Mouse (Mus musculus): ENCODE measurements around the gene Kdm5c. TPM values are rescaled to one million over a fixed set of nuclear protein-coding genes. Genes with fewer than 3 reads are reported as not detected.
"Not testable (repeated sequence)": the region's sequence is repeated elsewhere in the genome, so short reads cannot be mapped to it uniquely, and the experiment has no call there.

Kdm5c gene
- polyA plus RNA-seq, 1 experiment from 2014 or later: 17.0 TPM

GRCm38 (mm10) chrX:152271189-152271588, 38.4 kb downstream of the Kdm5c start:
- no peak for TF ChIP-seq CTCF (IDR thresholded peaks at IDR 0.05)
- TF ChIP-seq EP300 (IDR thresholded peaks at IDR 0.05): no peak
- no peaks in the 10 kb centered on the region for H3K9me3 ChIP-seq (ENCODE audit: low read length)
- DNase-seq (ENCODE audit: low spot score): no peak
- H3K4me3 ChIP-seq (ENCODE audit: low read depth, low read length): no peak overlapping the region
- no peaks in the 10 kb centered on the region for H3K27me3 ChIP-seq (replicated peaks; ENCODE audit: insufficient read depth, low read length)
- no peak overlapping the region for H3K4me2 ChIP-seq (replicated peaks; ENCODE audit: low read depth, low read length)
- WGBS: 97% methylated on average over 11 of the region's 11 CpGs
- peaks cover 49% of the 10 kb centered on the region for H3K36me3 ChIP-seq (ENCODE audit: insufficient read depth, low read length)
- no peak overlapping the region for H3K9ac ChIP-seq (replicated peaks; ENCODE audit: low read depth)
- no peak overlapping the region for H3K27ac ChIP-seq (ENCODE audit: low read length)
- H3K4me1 ChIP-seq (ENCODE audit: insufficient read depth, low read depth, low read length): no peaks in the 10 kb centered on the region
- ATAC-seq: no peak

- DNase-seq (ENCODE audit: low spot score): no peak
- WGBS: 88% methylated on average over 6 of the region's 6 CpGs
- H3K4me3 ChIP-seq (ENCODE audit: low read depth, low read length): no peak overlapping the region
- ATAC-seq: no peak
- H3K27ac ChIP-seq (ENCODE audit: low read length): no peak overlapping the region
- H3K36me3 ChIP-seq (ENCODE audit: insufficient read depth, low read length): no peaks in the 10 kb centered on the region
- H3K27me3 ChIP-seq (replicated peaks; ENCODE audit: insufficient read depth, low read length): no peaks in the 10 kb centered on the region
- TF ChIP-seq EP300 (IDR thresholded peaks at IDR 0.05) (no peak), CTCF (IDR thresholded peaks at IDR 0.05) (no peak)
- H3K9ac ChIP-seq (replicated peaks; ENCODE audit: low read depth): no peak overlapping the region
- no peaks in the 10 kb centered on the region for H3K9me3 ChIP-seq (ENCODE audit: low read length)
- H3K4me2 ChIP-seq (replicated peaks; ENCODE audit: low read depth, low read length): no peak overlapping the region
- H3K4me1 ChIP-seq (ENCODE audit: insufficient read depth, low read depth, low read length): no peaks in the 10 kb centered on the region
These were observed 46.6 kb downstream of the Kdm5c start for GRCm38 (mm10) chrX:152279384-152279783.

DNA sequence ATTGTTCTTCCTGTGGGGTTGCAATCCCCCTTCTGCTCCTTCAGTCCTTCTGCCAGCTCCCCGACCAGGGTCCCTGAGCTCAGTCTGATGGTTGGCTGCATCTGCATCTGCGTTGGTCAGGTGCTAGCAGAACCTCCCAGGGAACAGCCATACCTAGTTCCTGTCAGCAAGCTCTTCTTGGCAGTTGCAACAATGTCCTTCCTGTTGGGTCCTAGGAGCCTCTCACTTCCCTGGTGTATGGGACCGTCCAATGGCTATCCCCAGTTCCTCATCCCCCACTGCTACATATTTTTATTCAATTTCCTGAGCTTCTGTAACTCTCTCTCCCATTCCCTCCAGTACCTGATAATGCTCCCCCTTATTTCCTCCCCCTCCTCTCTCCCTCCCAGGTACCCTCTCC, 51.9 kb downstream of the Kdm5c start:
- Histone ChIP-seq H3K9me3 (ENCODE audit: low read length) (no peaks in the 10 kb centered on the region), H3K27me3 (replicated peaks; ENCODE audit: insufficient read depth, low read length) (no peaks in the 10 kb centered on the region), H3K36me3 (ENCODE audit: insufficient read depth, low read length) (no peaks in the 10 kb centered on the region), H3K9ac (replicated peaks; ENCODE audit: low read depth) (no peak overlapping the region), H3K4me1 (ENCODE audit: insufficient read depth, low read depth, low read length) (no peaks in the 10 kb centered on the region), H3K4me3 (ENCODE audit: low read depth, low read length) (no peak overlapping the region), H3K27ac (ENCODE audit: low read length) (no peak overlapping the region), H3K4me2 (replicated peaks; ENCODE audit: low read depth, low read length) (no peak overlapping the region)
- DNase-seq (ENCODE audit: low spot score) (no peak), ATAC-seq (no peak)
- TF ChIP-seq CTCF (IDR thresholded peaks at IDR 0.05) (no peak), EP300 (IDR thresholded peaks at IDR 0.05) (no peak)
- WGBS: 66% methylated on average over 3 of the region's 3 CpGs

GRCm38 (mm10) chrX:152287026-152287425, 54.2 kb downstream of the Kdm5c start:
- H3K27me3 ChIP-seq (replicated peaks; ENCODE audit: insufficient read depth, low read length); DNase-seq (ENCODE audit: low spot score); H3K36me3 ChIP-seq (ENCODE audit: insufficient read depth, low read length); H3K4me3 ChIP-seq (ENCODE audit: low read depth, low read length); H3K4me2 ChIP-seq (replicated peaks; ENCODE audit: low read depth, low read length); H3K27ac ChIP-seq (ENCODE audit: low read length); H3K4me1 ChIP-seq (ENCODE audit: insufficient read depth, low read depth, low read length); ATAC-seq; H3K9ac ChIP-seq (replicated peaks; ENCODE audit: low read depth); H3K9me3 ChIP-seq (ENCODE audit: low read length): not testable (repeated sequence)
- WGBS: 62% methylated on average over 1 of the region's 1 CpGs

DNA sequence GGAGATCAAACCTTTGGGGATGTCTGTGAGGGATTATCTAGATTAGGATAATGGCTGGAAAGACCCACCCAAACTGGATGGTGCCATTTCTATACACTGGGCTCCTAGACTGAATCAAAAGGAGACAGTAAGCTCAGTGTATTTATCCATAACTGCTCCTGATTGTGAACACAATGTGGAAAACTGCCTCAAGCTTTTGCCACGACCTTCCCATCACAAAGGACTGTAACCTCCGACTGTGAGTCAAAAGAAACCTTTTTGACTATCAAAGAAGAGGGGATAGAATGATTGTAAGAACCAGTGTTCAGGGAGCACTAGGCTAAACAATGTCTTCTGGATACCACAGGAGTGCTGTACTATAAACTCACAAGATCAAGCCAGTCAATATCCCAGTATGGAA, 73.4 kb downstream of the Kdm5c start:
- Histone ChIP-seq H3K4me3 (ENCODE audit: low read depth, low read length) (no peak overlapping the region), H3K27me3 (replicated peaks; ENCODE audit: insufficient read depth, low read length) (no peaks in the 10 kb centered on the region), H3K27ac (ENCODE audit: low read length) (no peak overlapping the region), H3K9me3 (ENCODE audit: low read length) (no peaks in the 10 kb centered on the region), H3K4me2 (replicated peaks; ENCODE audit: low read depth, low read length) (no peak overlapping the region), H3K4me1 (ENCODE audit: insufficient read depth, low read depth, low read length) (no peaks in the 10 kb centered on the region), H3K9ac (replicated peaks; ENCODE audit: low read depth) (no peak overlapping the region), H3K36me3 (ENCODE audit: insufficient read depth, low read length) (no peaks in the 10 kb centered on the region)
- DNase-seq (ENCODE audit: low spot score) (no peak), ATAC-seq (no peak)
- 81% methylated on average over 2 of the region's 2 CpGs for WGBS
- TF ChIP-seq EP300 (IDR thresholded peaks at IDR 0.05): no peak
- TF ChIP-seq CTCF (IDR thresholded peaks at IDR 0.05): no peak

GRCm38 (mm10) chrX:152307371-152307770, 74.6 kb downstream of the Kdm5c start:
- Histone ChIP-seq H3K36me3 (ENCODE audit: insufficient read depth, low read length) (no peaks in the 10 kb centered on the region), H3K4me2 (replicated peaks; ENCODE audit: low read depth, low read length) (no peak overlapping the region), H3K9ac (replicated peaks; ENCODE audit: low read depth) (no peak overlapping the region), H3K4me3 (ENCODE audit: low read depth, low read length) (no peak overlapping the region), H3K27ac (ENCODE audit: low read length) (no peak overlapping the region), H3K27me3 (replicated peaks; ENCODE audit: insufficient read depth, low read length) (no peaks in the 10 kb centered on the region), H3K9me3 (ENCODE audit: low read length) (no peaks in the 10 kb centered on the region), H3K4me1 (ENCODE audit: insufficient read depth, low read depth, low read length) (no peaks in the 10 kb centered on the region)
- TF ChIP-seq EP300 (IDR thresholded peaks at IDR 0.05): no peak
- TF ChIP-seq CTCF (IDR thresholded peaks at IDR 0.05): no peak
- no peak for DNase-seq (ENCODE audit: low spot score)
- ATAC-seq: no peak

DNA sequence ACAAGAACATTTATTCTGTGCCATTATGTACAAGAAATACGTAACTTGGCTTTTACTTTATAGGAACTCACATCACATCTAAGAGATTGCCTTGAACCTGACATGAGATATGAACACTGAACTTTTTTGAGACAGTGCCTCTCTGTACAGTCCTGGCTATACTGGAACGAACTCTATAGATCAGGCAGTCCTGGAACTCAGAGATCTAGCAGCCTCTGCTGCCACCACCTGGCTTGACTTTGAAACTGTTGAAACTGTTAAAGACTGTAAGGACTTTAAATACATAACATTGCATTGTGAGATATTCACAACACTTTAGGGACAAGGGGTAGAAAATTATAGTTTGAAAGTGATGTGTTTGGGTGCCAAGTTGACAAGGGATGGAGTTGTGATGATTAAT, 75.1 kb downstream of the Kdm5c start:
- peak; percentile 67 for TF ChIP-seq CTCF (IDR thresholded peaks at IDR 0.05)
- no peak for TF ChIP-seq EP300 (IDR thresholded peaks at IDR 0.05)
- no peaks in the 10 kb centered on the region for H3K27me3 ChIP-seq (replicated peaks; ENCODE audit: insufficient read depth, low read length)
- DNase-seq (ENCODE audit: low spot score) (peak; percentile 39), ATAC-seq (0 out of 2 replicates have a peak, but pooled peaks have one; percentile 47)
- H3K27ac ChIP-seq (ENCODE audit: low read length): no peak overlapping the region
- H3K4me2 ChIP-seq (replicated peaks; ENCODE audit: low read depth, low read length): no peak overlapping the region
- WGBS: 55% methylated on average over 2 of the region's 2 CpGs
- H3K4me3 ChIP-seq (ENCODE audit: low read depth, low read length): no peak overlapping the region
- no peak overlapping the region for H3K9ac ChIP-seq (replicated peaks; ENCODE audit: low read depth)
- H3K4me1 ChIP-seq (ENCODE audit: insufficient read depth, low read depth, low read length): no peaks in the 10 kb centered on the region
- H3K36me3 ChIP-seq (ENCODE audit: insufficient read depth, low read length): no peaks in the 10 kb centered on the region
- no peaks in the 10 kb centered on the region for H3K9me3 ChIP-seq (ENCODE audit: low read length)
